Mouse (Mus musculus): ENCODE results near the gene 1190005I06Rik. TPM values are rescaled to one million over a fixed set of nuclear protein-coding genes. Genes with fewer than 3 reads are reported as not detected.

The 1190005I06Rik gene
- polyA plus RNA-seq (2012; rRNA removed) = 10.4 and 10.9 TPM in 2 replicates

- Histone ChIP-seq H3K4me3 (ENCODE audit: control insufficient read depth, low read depth, low read length) (no peak within 1 kb of the TSS), H3K4me1 (ENCODE audit: control insufficient read depth, insufficient read depth, low read length) (no peaks in the 10 kb centered on the region), H3K27ac (ENCODE audit: control insufficient read depth, insufficient read depth, low read depth, low read length) (no peak within 1 kb of the TSS), H3K36me3 (ENCODE audit: control insufficient read depth, insufficient read depth, low read length) (no peaks in the 10 kb centered on the region), H3K27me3 (ENCODE audit: control insufficient read depth, insufficient read depth, low read length) (no peaks in the 10 kb centered on the region)
- TF ChIP-seq POLR2A (IDR thresholded peaks at IDR 0.05; ENCODE audit: control insufficient read depth, low read depth, low read length) (no peak), CTCF (IDR thresholded peaks at IDR 0.05; ENCODE audit: control insufficient read depth, insufficient read depth, insufficient replicate concordance, low read depth, low read length) (no peak)
These were observed at the start of gene 1190005I06Rik for GRCm38 (mm10) chr8:120647532-120647931. Gene 1190005I06Rik (minus strand): TSS chr8:120647632.

- H3K27me3 ChIP-seq (ENCODE audit: control insufficient read depth, insufficient read depth, low read length) = no peaks in the 10 kb centered on the region
- TF ChIP-seq POLR2A (IDR thresholded peaks at IDR 0.05; ENCODE audit: control insufficient read depth, low read depth, low read length) = no peak
- TF ChIP-seq CTCF (IDR thresholded peaks at IDR 0.05; ENCODE audit: control insufficient read depth, insufficient read depth, insufficient replicate concordance, low read depth, low read length) = no peak
- H3K4me3 ChIP-seq (ENCODE audit: control insufficient read depth, low read depth, low read length) = no peak overlapping the region
- no peaks in the 10 kb centered on the region for H3K36me3 ChIP-seq (ENCODE audit: control insufficient read depth, insufficient read depth, low read length)
- no peak overlapping the region for H3K27ac ChIP-seq (ENCODE audit: control insufficient read depth, insufficient read depth, low read depth, low read length)
- peaks cover 5% of the 10 kb centered on the region for H3K4me1 ChIP-seq (ENCODE audit: control insufficient read depth, insufficient read depth, low read length)
These were observed 49.1 kb upstream of the 1190005I06Rik start for GRCm38 (mm10) chr8:120696401-120697153.

GRCm38 (mm10) chr8:120693861-120694493, 46.5 kb upstream of the 1190005I06Rik start:
- no peaks in the 10 kb centered on the region for H3K36me3 ChIP-seq (ENCODE audit: control insufficient read depth, insufficient read depth, low read length)
- no peak overlapping the region for H3K27ac ChIP-seq (ENCODE audit: control insufficient read depth, insufficient read depth, low read depth, low read length)
- TF ChIP-seq CTCF (IDR thresholded peaks at IDR 0.05; ENCODE audit: control insufficient read depth, insufficient read depth, insufficient replicate concordance, low read depth, low read length) = no peak
- no peaks in the 10 kb centered on the region for H3K27me3 ChIP-seq (ENCODE audit: control insufficient read depth, insufficient read depth, low read length)
- peaks cover 5% of the 10 kb centered on the region for H3K4me1 ChIP-seq (ENCODE audit: control insufficient read depth, insufficient read depth, low read length)
- H3K4me3 ChIP-seq (ENCODE audit: control insufficient read depth, low read depth, low read length) = no peak overlapping the region

GRCm38 (mm10) chr8:120692934-120693333, 45.5 kb upstream of the 1190005I06Rik start:
- Histone ChIP-seq H3K27me3 (ENCODE audit: control insufficient read depth, insufficient read depth, low read length) (no peaks in the 10 kb centered on the region), H3K4me1 (ENCODE audit: control insufficient read depth, insufficient read depth, low read length) (peaks cover 5% of the 10 kb centered on the region), H3K4me3 (ENCODE audit: control insufficient read depth, low read depth, low read length) (no peak overlapping the region), H3K27ac (ENCODE audit: control insufficient read depth, insufficient read depth, low read depth, low read length) (no peak overlapping the region), H3K36me3 (ENCODE audit: control insufficient read depth, insufficient read depth, low read length) (no peaks in the 10 kb centered on the region)
- TF ChIP-seq POLR2A (IDR thresholded peaks at IDR 0.05; ENCODE audit: control insufficient read depth, low read depth, low read length) (no peak), CTCF (IDR thresholded peaks at IDR 0.05; ENCODE audit: control insufficient read depth, insufficient read depth, insufficient replicate concordance, low read depth, low read length) (no peak)

GRCm38 (mm10) chr8:120688511-120688910, 41.1 kb upstream of the 1190005I06Rik start:
- H3K27me3 ChIP-seq (ENCODE audit: control insufficient read depth, insufficient read depth, low read length) = no peaks in the 10 kb centered on the region
- TF ChIP-seq POLR2A (IDR thresholded peaks at IDR 0.05; ENCODE audit: control insufficient read depth, low read depth, low read length) (no peak), CTCF (IDR thresholded peaks at IDR 0.05; ENCODE audit: control insufficient read depth, insufficient read depth, insufficient replicate concordance, low read depth, low read length) (no peak)
- H3K27ac ChIP-seq (ENCODE audit: control insufficient read depth, insufficient read depth, low read depth, low read length) = no peak overlapping the region
- H3K4me1 ChIP-seq (ENCODE audit: control insufficient read depth, insufficient read depth, low read length) = no peaks in the 10 kb centered on the region
- no peak overlapping the region for H3K4me3 ChIP-seq (ENCODE audit: control insufficient read depth, low read depth, low read length)
- no peaks in the 10 kb centered on the region for H3K36me3 ChIP-seq (ENCODE audit: control insufficient read depth, insufficient read depth, low read length)

GRCm38 (mm10) chr8:120687786-120688185, 40.4 kb upstream of the 1190005I06Rik start:
- no peak for TF ChIP-seq CTCF (IDR thresholded peaks at IDR 0.05; ENCODE audit: control insufficient read depth, insufficient read depth, insufficient replicate concordance, low read depth, low read length)
- no peak for TF ChIP-seq POLR2A (IDR thresholded peaks at IDR 0.05; ENCODE audit: control insufficient read depth, low read depth, low read length)
- H3K27me3 ChIP-seq (ENCODE audit: control insufficient read depth, insufficient read depth, low read length) = no peaks in the 10 kb centered on the region
- H3K27ac ChIP-seq (ENCODE audit: control insufficient read depth, insufficient read depth, low read depth, low read length) = no peak overlapping the region
- no peaks in the 10 kb centered on the region for H3K36me3 ChIP-seq (ENCODE audit: control insufficient read depth, insufficient read depth, low read length)
- no peak overlapping the region for H3K4me3 ChIP-seq (ENCODE audit: control insufficient read depth, low read depth, low read length)
- no peaks in the 10 kb centered on the region for H3K4me1 ChIP-seq (ENCODE audit: control insufficient read depth, insufficient read depth, low read length)

GRCm38 (mm10) chr8:120686576-120686975, 39.1 kb upstream of the 1190005I06Rik start:
- no peaks in the 10 kb centered on the region for H3K36me3 ChIP-seq (ENCODE audit: control insufficient read depth, insufficient read depth, low read length)
- TF ChIP-seq POLR2A (IDR thresholded peaks at IDR 0.05; ENCODE audit: control insufficient read depth, low read depth, low read length) (no peak), CTCF (IDR thresholded peaks at IDR 0.05; ENCODE audit: control insufficient read depth, insufficient read depth, insufficient replicate concordance, low read depth, low read length) (no peak)

More at GRCm38 (mm10) chr8:120686576-120686975, 39.1 kb upstream of the 1190005I06Rik start:
- H3K27me3 ChIP-seq (ENCODE audit: control insufficient read depth, insufficient read depth, low read length) = no peaks in the 10 kb centered on the region
- H3K27ac ChIP-seq (ENCODE audit: control insufficient read depth, insufficient read depth, low read depth, low read length) = no peak overlapping the region
- no peaks in the 10 kb centered on the region for H3K4me1 ChIP-seq (ENCODE audit: control insufficient read depth, insufficient read depth, low read length)
- H3K4me3 ChIP-seq (ENCODE audit: control insufficient read depth, low read depth, low read length) = no peak overlapping the region
